Mouse (Mus musculus) liver, adult 2 months (tissue): Measurements from ENCODE around the gene Pde1a. TPM values are rescaled to one million over a fixed set of nuclear protein-coding genes. Genes with fewer than 3 reads are reported as not detected.

Source experiments
- DNase-seq: peaks from one replicate; pipeline ENCODE4 v3.0.0-alpha.2; 2011; ENCODE audit warnings: low read depth, low spot score; ENCODE audit errors: extremely low read depth
- H3K27ac ChIP-seq: fragments of 200-500 bp; replicated peaks from 2 replicates; pipeline ENCODE4 v1.5.1; 2012; ENCODE audit warnings: low read depth, mild to moderate bottlenecking, control low read depth, inconsistent platforms, low read length; ENCODE audit not compliant: insufficient read depth
- H3K27me3 ChIP-seq: fragments of 200-500 bp; 2 replicates; pipeline ENCODE4 v1.6.1; 2012; ENCODE audit warnings: mild to moderate bottlenecking, moderate library complexity, low read length, inconsistent platforms; ENCODE audit not compliant: control insufficient read depth, insufficient read depth
- H3K36me3 ChIP-seq: fragments of 200-500 bp; 2 replicates; pipeline ENCODE4 v1.6.1; 2012; ENCODE audit warnings: low read length, inconsistent platforms; ENCODE audit not compliant: control insufficient read depth, insufficient read depth
- H3K4me1 ChIP-seq: fragments of 200-500 bp; 2 replicates; pipeline ENCODE4 v1.6.1; 2011; ENCODE audit warnings: low read length; ENCODE audit not compliant: control insufficient read depth, insufficient read depth
- H3K4me3 ChIP-seq: fragments of 200-500 bp; 2 replicates; pipeline ENCODE4 v1.5.1; 2011; ENCODE audit warnings: low read depth, mild to moderate bottlenecking, control low read depth, low read length, moderate library complexity; ENCODE audit not compliant: insufficient read depth
- H3K79me2 ChIP-seq: fragments of 200-500 bp; 2 replicates; pipeline ENCODE4 v1.6.1; 2012; ENCODE audit warnings: inconsistent platforms, mild to moderate bottlenecking, low read length, moderate library complexity; ENCODE audit not compliant: control insufficient read depth, insufficient read depth
- H3K9ac ChIP-seq: fragments of 200-500 bp; 2 replicates; pipeline ENCODE4 v1.6.1; 2012; ENCODE audit warnings: low read depth, mild to moderate bottlenecking, control low read depth, inconsistent platforms, low read length
- CTCF ChIP-seq: fragments of 200-500 bp; IDR thresholded peaks from 2 replicates; pipeline ENCODE4 v1.5.1; 2011; ENCODE audit warnings: low read depth, low read length, control low read depth
- POLR2A ChIP-seq: fragments of 200-500 bp; IDR thresholded peaks from 2 replicates; pipeline ENCODE4 v1.6.1; 2011; ENCODE audit warnings: low read length, control low read depth; ENCODE audit not compliant: insufficient read depth; ENCODE audit errors: extremely low read depth
- WGBS: fragments of 180-500 bp; shearing (Covaris S2); methylation state at CpG from one replicate; pipeline ENCODE4 v1.1.7; 2018; 5-methylcytosine and 5-hydroxymethylcytosine counted together
- polyA plus RNA-seq: library from polyadenylated mRNA; depleted of rRNA; stranded (reverse); fragments of >200 nt; gene quantifications from 2 replicates; pipeline ENCODE4 v1.2.3, GENCODE M21; 2012
- total RNA-seq: library from RNA; depleted of rRNA; stranded (reverse); fragments of >200 nt; gene quantifications from 2 replicates; pipeline ENCODE4 v1.2.3, GENCODE M21; 2014

Pde1a gene
- total and polyA plus RNA-seq, 2 experiments: 1.5 to 6.3 TPM

DNA sequence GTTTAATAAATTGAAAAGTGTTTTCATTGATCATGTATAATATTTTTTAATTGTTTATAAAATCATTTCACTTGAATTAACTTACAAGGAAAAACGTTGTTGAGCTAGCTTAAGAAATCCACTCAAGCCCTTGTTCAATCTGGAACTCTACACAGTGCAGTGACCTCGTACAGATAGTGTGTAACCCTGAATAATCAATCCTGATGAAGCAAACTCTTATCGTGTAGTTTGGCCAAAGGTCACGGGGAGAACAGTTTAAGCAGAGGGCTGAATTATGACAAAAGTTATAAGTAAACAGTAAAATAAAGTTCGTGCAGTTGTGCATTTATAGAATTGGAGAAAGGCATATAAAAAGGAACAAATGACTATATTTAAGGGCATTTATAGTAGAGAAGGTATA, 159.7 kb downstream of the Pde1a start:
- H3K27me3 ChIP-seq: no peaks in the 10 kb centered on the region
- H3K79me2 ChIP-seq: no peaks in the 10 kb centered on the region
- no peak overlapping the region for H3K9ac ChIP-seq
- no peak overlapping the region for H3K4me3 ChIP-seq
- no peak for TF ChIP-seq POLR2A
- no peak for TF ChIP-seq CTCF
- 9% methylated on average over 5 of the region's 5 CpGs for WGBS
- peak; percentile 99 for DNase-seq
- no peak overlapping the region for H3K27ac ChIP-seq
- no peaks in the 10 kb centered on the region for H3K36me3 ChIP-seq
- peaks cover 16% of the 10 kb centered on the region; the same call in 1 of the 2 replicates for H3K4me1 ChIP-seq

DNA sequence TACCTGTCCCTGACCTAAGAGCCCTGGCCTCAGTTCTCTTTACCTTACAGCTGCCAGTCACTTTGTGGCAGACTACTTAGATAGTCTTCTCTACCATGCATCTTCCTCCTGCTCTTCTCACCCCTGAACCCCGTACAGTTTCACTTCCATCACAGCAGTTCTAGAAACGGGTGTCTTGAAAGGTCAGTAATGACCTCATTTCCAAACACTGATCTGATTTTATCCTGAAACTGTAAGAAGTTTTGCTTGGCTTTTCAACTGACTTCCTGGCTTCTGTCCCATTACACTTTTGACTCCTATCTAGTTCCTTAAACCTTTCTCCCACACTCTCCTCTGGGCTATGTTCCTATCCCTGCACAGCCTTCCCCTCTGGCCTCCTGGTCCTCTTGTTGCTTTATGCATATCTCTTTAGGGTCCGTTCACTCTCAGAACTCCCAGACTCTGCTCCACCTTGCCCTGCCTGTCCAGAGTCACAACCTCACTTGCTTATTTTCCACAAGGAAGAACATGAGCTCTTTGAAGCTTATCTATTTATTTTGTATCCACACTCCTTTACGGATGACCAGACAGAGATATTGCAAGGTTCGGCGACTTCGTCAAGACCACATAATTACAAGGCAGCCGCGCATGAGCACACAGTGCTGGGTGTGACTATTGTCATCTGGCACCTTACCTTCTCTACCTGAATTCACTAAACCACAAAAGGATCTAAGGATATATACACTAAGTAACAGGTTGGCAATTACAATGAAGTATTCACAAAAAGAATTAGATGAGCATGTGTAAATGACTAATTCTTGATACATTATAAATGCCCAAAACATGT, 162.4 kb downstream of the Pde1a start:
- TF ChIP-seq CTCF: no peak
- TF ChIP-seq POLR2A: no peak
- Histone ChIP-seq H3K4me3 (no peak overlapping the region), H3K9ac (no peak overlapping the region), H3K27ac (no peak overlapping the region), H3K27me3 (no peaks in the 10 kb centered on the region), H3K79me2 (no peaks in the 10 kb centered on the region), H3K36me3 (no peaks in the 10 kb centered on the region), H3K4me1 (peaks cover 16% of the 10 kb centered on the region; the same call in 1 of the 2 replicates)
- peak; percentile 57 for DNase-seq
- 81% methylated on average over 9 of the region's 9 CpGs for WGBS

DNA sequence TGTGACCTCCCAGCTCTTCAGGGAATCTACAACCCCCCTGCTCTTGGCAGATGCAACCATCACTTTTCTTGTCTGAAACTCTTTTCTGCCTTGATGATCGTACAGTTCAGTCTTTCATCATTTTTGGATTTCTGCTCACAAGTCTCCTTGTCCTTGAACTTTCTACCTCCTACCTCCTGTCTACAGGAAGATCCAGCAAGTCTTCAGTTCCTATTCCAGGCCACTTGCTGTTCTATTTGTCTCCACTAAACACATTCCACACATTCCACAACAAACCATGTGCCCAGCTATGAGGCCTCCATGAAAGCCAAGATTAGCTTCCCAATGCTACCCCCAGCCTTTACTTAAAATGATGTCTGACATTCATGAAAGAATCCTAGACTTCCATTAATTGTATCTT, 163.2 kb downstream of the Pde1a start:
- Histone ChIP-seq H3K27me3 (no peaks in the 10 kb centered on the region), H3K4me3 (no peak overlapping the region), H3K36me3 (no peaks in the 10 kb centered on the region), H3K9ac (no peak overlapping the region), H3K4me1 (peaks cover 17% of the 10 kb centered on the region; the same call in 1 of the 2 replicates), H3K27ac (no peak overlapping the region), H3K79me2 (no peaks in the 10 kb centered on the region)
- WGBS: 81% methylated on average over 1 of the region's 1 CpGs
- TF ChIP-seq CTCF: no peak
- TF ChIP-seq POLR2A: no peak
- no peak for DNase-seq

DNA sequence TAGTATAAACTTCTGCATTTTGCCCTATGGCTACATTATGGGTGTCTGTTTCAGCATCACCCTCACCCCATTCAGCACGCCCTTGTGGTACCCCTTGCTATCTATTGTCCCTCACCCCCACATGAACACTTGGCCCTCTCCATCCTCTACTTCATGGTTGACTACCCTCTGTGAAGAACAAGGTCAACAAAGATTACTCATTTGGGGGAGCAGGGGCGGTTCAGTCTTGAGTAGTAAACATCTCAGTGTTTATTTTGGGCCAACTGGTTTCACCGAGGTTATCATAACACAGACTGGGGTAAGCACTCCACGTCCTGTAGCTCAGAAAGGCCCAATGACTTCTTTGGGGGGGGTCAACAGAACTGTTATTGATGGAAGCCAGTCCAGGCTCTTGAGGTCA, 164.3 kb downstream of the Pde1a start:
- no peak overlapping the region for H3K4me3 ChIP-seq
- H3K9ac ChIP-seq: no peak overlapping the region
- no peaks in the 10 kb centered on the region for H3K36me3 ChIP-seq
- peaks cover 9% of the 10 kb centered on the region; the same call in 1 of the 2 replicates for H3K4me1 ChIP-seq
- no peak overlapping the region for H3K27ac ChIP-seq
- 36% methylated on average over 4 of the region's 4 CpGs for WGBS
- H3K27me3 ChIP-seq: no peaks in the 10 kb centered on the region
- peak; percentile 50 for DNase-seq
- TF ChIP-seq POLR2A: no peak
- TF ChIP-seq CTCF: no peak
- H3K79me2 ChIP-seq: no peaks in the 10 kb centered on the region

DNA sequence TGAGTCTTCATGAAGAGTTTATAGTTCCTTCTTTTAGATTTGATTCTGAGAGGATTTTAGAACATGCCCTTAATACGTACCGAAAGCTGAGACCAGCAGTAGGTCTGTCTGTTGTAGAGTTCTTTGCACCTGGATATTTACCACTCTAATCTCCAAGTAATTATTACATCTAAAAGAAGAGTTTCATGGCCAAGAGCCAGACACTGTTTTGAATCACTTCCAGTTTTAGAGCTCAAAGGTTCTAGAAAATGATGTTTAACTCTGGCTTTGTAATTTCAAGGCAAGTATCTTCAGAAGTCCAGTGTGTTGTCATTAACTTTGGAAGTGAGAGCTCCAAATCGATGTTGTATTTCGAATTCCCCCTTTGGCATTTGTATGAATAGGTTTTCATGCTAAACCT, 167.8 kb downstream of the Pde1a start:
- Histone ChIP-seq H3K27me3 (no peaks in the 10 kb centered on the region), H3K4me1 (peaks cover 7% of the 10 kb centered on the region; the same call in 1 of the 2 replicates), H3K79me2 (no peaks in the 10 kb centered on the region), H3K4me3 (no peak overlapping the region), H3K9ac (no peak overlapping the region), H3K36me3 (no peaks in the 10 kb centered on the region), H3K27ac (no peak overlapping the region)
- TF ChIP-seq CTCF: no peak
- no peak for TF ChIP-seq POLR2A
- peak; percentile 79 for DNase-seq
- 40% methylated on average over 4 of the region's 4 CpGs for WGBS

DNA sequence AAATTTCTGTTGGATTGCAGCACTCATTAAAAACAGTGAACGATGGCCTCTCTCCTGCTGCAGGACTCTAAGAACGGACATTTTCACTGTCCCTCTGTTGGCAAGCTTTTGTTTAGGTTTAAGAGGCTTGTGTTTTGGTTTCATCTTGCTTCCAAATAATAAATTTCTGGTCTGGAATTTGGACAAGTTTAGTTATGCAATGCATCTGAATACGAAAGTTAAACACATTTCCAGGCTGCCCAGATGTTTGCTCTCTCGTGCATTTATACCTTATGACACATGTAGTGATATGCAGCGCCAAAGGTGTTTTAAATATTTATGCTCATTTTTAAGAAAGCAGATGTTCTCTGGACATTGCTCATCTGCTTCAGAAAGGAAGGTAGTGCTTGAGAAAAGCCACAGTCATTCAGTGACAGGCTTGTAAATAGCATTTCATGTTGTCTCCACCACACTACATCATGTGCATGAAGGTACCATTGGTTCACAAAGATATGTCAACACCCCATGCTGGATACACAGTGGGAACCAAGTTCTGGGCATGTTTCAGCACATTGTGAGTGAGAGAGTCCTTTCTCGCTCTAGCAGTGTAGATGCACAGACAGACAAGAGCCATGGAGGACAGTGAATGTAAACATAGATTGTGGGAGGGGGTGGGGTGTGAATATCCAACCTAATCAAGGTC, 171.5 kb downstream of the Pde1a start:
- no peaks in the 10 kb centered on the region for H3K36me3 ChIP-seq
- TF ChIP-seq POLR2A (no peak), CTCF (no peak)
- WGBS: 32% methylated on average over 6 of the region's 6 CpGs
- no peaks in the 10 kb centered on the region for H3K27me3 ChIP-seq
- no peak overlapping the region for H3K9ac ChIP-seq
- peak; percentile 73 for DNase-seq
- peaks cover 5% of the 10 kb centered on the region; the same call in 1 of the 2 replicates for H3K4me1 ChIP-seq
- H3K4me3 ChIP-seq: no peak overlapping the region
- H3K27ac ChIP-seq: 0 out of 2 replicates have a peak overlapping the region, but pooled peaks have one; percentile 32
- no peaks in the 10 kb centered on the region for H3K79me2 ChIP-seq
